9 mouse cellular contexts compared by ENCODE assay signal in the genomic region with DNA sequence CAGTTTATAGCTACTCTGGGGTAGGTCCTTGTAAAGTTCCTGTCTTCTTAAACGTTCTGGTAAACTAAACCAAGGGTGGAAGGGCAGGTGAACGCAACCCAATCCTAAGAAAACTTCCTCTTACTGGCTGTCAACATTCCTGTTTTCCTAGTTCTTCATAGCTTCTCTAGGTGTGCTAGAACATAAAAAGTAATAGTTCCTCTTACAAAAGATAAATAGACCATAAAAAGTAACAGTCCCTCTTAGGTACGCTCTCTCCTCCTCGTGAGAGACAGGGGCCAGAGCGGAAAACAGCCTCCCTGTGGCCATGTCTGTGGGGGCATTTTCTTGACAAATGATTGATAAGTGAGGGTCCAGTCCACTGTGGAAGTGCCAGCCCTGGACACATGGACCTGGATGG. TPM values are rescaled to one million over a fixed set of nuclear protein-coding genes. Genes with fewer than 3 reads are reported as not detected.
DNase-seq lines count a peak whose midpoint lies in the region; ATAC-seq and TF ChIP-seq lines count a peak whose summit lies in the region.
"Had no signal": no experiment of that assay in that cellular context is flagged by ENCODE, and none has a peak within 500 bp of the region (broad histone marks: within the 10 kb centered on the region; RNA-seq: fewer than 3 reads in every experiment).

No protein-coding gene starts in this region.

- H3K27ac ChIP-seq in heart, embryonic 11.5 days (ENCODE audit: low read depth, low read length) = no peak overlapping the region
- H3K27ac ChIP-seq in brown adipose tissue, adult 24 weeks (replicated peaks; ENCODE audit: low read depth, low read length) = no peak overlapping the region
- no peak overlapping the region for H3K27ac ChIP-seq in forebrain, postnatal 0 days (ENCODE audit: low read depth, low read length)
- H3K27ac ChIP-seq in liver, embryonic 15.5 days (replicated peaks) = peak overlapping the region; percentile 63

- H3K36me3 ChIP-seq in heart, embryonic 11.5 days (ENCODE audit: control insufficient read depth, insufficient read depth, low read length) = peaks cover 3% of the 10 kb centered on the region; the same call in 1 of the 2 replicates
- no peaks in the 10 kb centered on the region; the same call in 1 of the 2 replicates for H3K36me3 ChIP-seq in forebrain, postnatal 0 days (ENCODE audit: insufficient read depth)
- peaks cover 47% of the 10 kb centered on the region for H3K36me3 ChIP-seq in liver, embryonic 15.5 days (replicated peaks)

- no peaks in the 10 kb centered on the region for H3K27me3 ChIP-seq in heart, embryonic 11.5 days (ENCODE audit: control insufficient read depth, insufficient read depth, low read length)
- no peaks in the 10 kb centered on the region for H3K27me3 ChIP-seq in forebrain, postnatal 0 days (ENCODE audit: insufficient read depth, low read length)
- H3K27me3 ChIP-seq in liver, embryonic 15.5 days = no peaks in the 10 kb centered on the region

- WGBS in heart, embryonic 11.5 days (ENCODE audit: insufficient replicate concordance) = 75% methylated on average over 5 of the region's 5 CpGs
- WGBS in forebrain, postnatal 0 days = 64% methylated on average over 5 of the region's 5 CpGs
- WGBS in liver, embryonic 15.5 days (ENCODE audit: insufficient replicate concordance) = 56% methylated on average over 5 of the region's 5 CpGs

- ATAC-seq in heart, embryonic 11.5 days (replicated peaks; ENCODE audit: insufficient number of reproducible peaks, low FRiP score, low TSS enrichment) = no peak
- ATAC-seq in forebrain, postnatal 0 days = no peak
- ATAC-seq in liver, embryonic 15.5 days (ENCODE audit: insufficient read depth) = no peak

- H3K9me3 ChIP-seq in heart, embryonic 11.5 days (replicated peaks; ENCODE audit: control insufficient read depth, low read length) = no peaks in the 10 kb centered on the region
- no peaks in the 10 kb centered on the region for H3K9me3 ChIP-seq in forebrain, postnatal 0 days (ENCODE audit: low read length)
- no peaks in the 10 kb centered on the region for H3K9me3 ChIP-seq in liver, embryonic 15.5 days (replicated peaks)

- no peak for DNase-seq in heart, adult 11 months
- no peak for DNase-seq in forebrain, postnatal 0 days
- no peak for DNase-seq in thymus, postnatal 10 days (ENCODE audit: low spot score in 2 of 2)
- DNase-seq in layer of hippocampus, postnatal 36 days = no peak
- no peak for DNase-seq in right cerebral cortex, postnatal 36 days (ENCODE audit: low spot score in 2 of 2)

- H3K4me2 ChIP-seq in heart, embryonic 11.5 days = peak overlapping the region; percentile 79
- peak overlapping the region; percentile 95 for H3K4me2 ChIP-seq in forebrain, postnatal 0 days (ENCODE audit: low read depth)
- H3K4me2 ChIP-seq in liver, embryonic 15.5 days = peak overlapping the region; percentile 78

- no peaks in the 10 kb centered on the region; the same call in 1 of the 2 replicates for H3K4me1 ChIP-seq in heart, embryonic 11.5 days (ENCODE audit: control insufficient read depth, insufficient read depth, low read length)
- H3K4me1 ChIP-seq in brown adipose tissue, adult 24 weeks (ENCODE audit: control insufficient read depth, insufficient read depth, insufficient read length, low read length) = peaks cover 3% of the 10 kb centered on the region; the same call in 1 of the 2 replicates
- no peaks in the 10 kb centered on the region; the same call in 1 of the 2 replicates for H3K4me1 ChIP-seq in forebrain, postnatal 0 days (ENCODE audit: insufficient read depth)
- peaks cover 34% of the 10 kb centered on the region for H3K4me1 ChIP-seq in liver, embryonic 15.5 days (replicated peaks)

- TF ChIP-seq CTCF in forebrain, postnatal 0 days (IDR thresholded peaks at IDR 0.05; ENCODE audit: low read depth) = no peak

- H3K9ac ChIP-seq in heart, embryonic 11.5 days (ENCODE audit: low read depth, low read length) = peak overlapping the region; percentile 86; the same call in 1 of the 2 replicates
- H3K9ac ChIP-seq in forebrain, postnatal 0 days = peak overlapping the region; percentile 77
- peak overlapping the region; percentile 51 for H3K9ac ChIP-seq in liver, embryonic 15.5 days

- H3K4me3 ChIP-seq in heart, embryonic 11.5 days (ENCODE audit: low read depth, low read length) = peak overlapping the region; percentile 54
- H3K4me3 ChIP-seq in brown adipose tissue, adult 24 weeks (ENCODE audit: insufficient read depth, low read depth, low read length) = peak overlapping the region; percentile 53
- H3K4me3 ChIP-seq in forebrain, postnatal 0 days (ENCODE audit: low read depth, low read length) = peak overlapping the region; percentile 61
- H3K4me3 ChIP-seq in liver, embryonic 15.5 days (replicated peaks) = peak overlapping the region; percentile 54

RNA-seq across cellular contexts. Expression of a gene that starts 12.6 kb away (rescaled TPM):
- polyA plus RNA-seq in heart, embryonic 11.5 days (2014; fragmentation: Nextera tagmentation; extraction: Ambion mirVana) = 16.7 and 19.2 TPM in 2 replicates
- 9.1 and 10.6 TPM in 2 replicates for polyA plus RNA-seq in brown adipose tissue, adult 24 weeks (2012; ENCODE audit: insufficient read depth, insufficient read length, missing spikeins)
- total RNA-seq in forebrain, postnatal 0 days (2014; rRNA removed) = 18.0 and 19.0 TPM in 2 replicates
- polyA plus RNA-seq in forebrain, postnatal 0 days (2015; fragmentation: Nextera tagmentation; extraction: Ambion mirVana) = 13.7 and 14.9 TPM in 2 replicates
- polyA plus RNA-seq in liver, embryonic 15.5 days (2015; fragmentation: Nextera tagmentation; extraction: Ambion mirVana) = 22.9 and 27.6 TPM in 2 replicates
- total RNA-seq in layer of hippocampus, postnatal 36 days (2021) = 10 to 100 TPM; 15.2 to 15.8 TPM

RNA-seq across cellular contexts. Expression of a gene that starts 12.8 kb away (rescaled TPM):
- polyA plus RNA-seq in heart, embryonic 11.5 days (2014; fragmentation: Nextera tagmentation; extraction: Ambion mirVana) = 130 and 148 TPM in 2 replicates
- 26.8 and 27.2 TPM in 2 replicates for polyA plus RNA-seq in brown adipose tissue, adult 24 weeks (2012; ENCODE audit: insufficient read depth, insufficient read length, missing spikeins)
- total RNA-seq in forebrain, postnatal 0 days (2014; rRNA removed) = 55.2 and 63.0 TPM in 2 replicates
- 76.7 and 86.1 TPM in 2 replicates for polyA plus RNA-seq in forebrain, postnatal 0 days (2015; fragmentation: Nextera tagmentation; extraction: Ambion mirVana)
- 58.3 and 60.7 TPM in 2 replicates for polyA plus RNA-seq in liver, embryonic 15.5 days (2015; fragmentation: Nextera tagmentation; extraction: Ambion mirVana)
- 10 to 100 TPM; 69.9 to 82.3 TPM for total RNA-seq in layer of hippocampus, postnatal 36 days (2021)

RNA-seq across cellular contexts. Expression of a gene that starts 33.5 kb away (rescaled TPM):
- polyA plus RNA-seq in heart, embryonic 11.5 days (2014; fragmentation: Nextera tagmentation; extraction: Ambion mirVana) = 0.24 TPM in 1 of 2 replicates, not detected in the other
- not detected in 2 replicates for polyA plus RNA-seq in brown adipose tissue, adult 24 weeks (2012; ENCODE audit: insufficient read depth, insufficient read length, missing spikeins)
- total RNA-seq in forebrain, postnatal 0 days (2014; rRNA removed) = not detected in 2 replicates
- 0.16 and 0.18 TPM in 2 replicates for polyA plus RNA-seq in forebrain, postnatal 0 days (2015; fragmentation: Nextera tagmentation; extraction: Ambion mirVana)
- 0.16 and 0.22 TPM in 2 replicates for polyA plus RNA-seq in liver, embryonic 15.5 days (2015; fragmentation: Nextera tagmentation; extraction: Ambion mirVana)
- not detected for total RNA-seq in layer of hippocampus, postnatal 36 days (2021)
- total RNA-seq: adrenal gland, postnatal 14 days had no signal

RNA-seq across cellular contexts. Expression of a gene that starts 46.2 kb away (rescaled TPM):
- polyA plus RNA-seq in heart, embryonic 11.5 days (2014; fragmentation: Nextera tagmentation; extraction: Ambion mirVana) = 0.54 and 2.2 TPM in 2 replicates
- 3.4 TPM in 1 of 2 replicates, not detected in the other for polyA plus RNA-seq in brown adipose tissue, adult 24 weeks (2012; ENCODE audit: insufficient read depth, insufficient read length, missing spikeins)
- not detected in 2 replicates for total RNA-seq in forebrain, postnatal 0 days (2014; rRNA removed)
- not detected in 2 replicates for polyA plus RNA-seq in forebrain, postnatal 0 days (2015; fragmentation: Nextera tagmentation; extraction: Ambion mirVana)
- polyA plus RNA-seq in liver, embryonic 15.5 days (2015; fragmentation: Nextera tagmentation; extraction: Ambion mirVana) = 2,676 and 4,109 TPM in 2 replicates
- not detected for total RNA-seq in layer of hippocampus, postnatal 36 days (2021)
